Mouse (Mus musculus): Measurements from ENCODE around the gene Myo18a. TPM values are rescaled to one million over a fixed set of nuclear protein-coding genes. Genes with fewer than 3 reads are reported as not detected.

Gene Myo18a
- total RNA-seq, 1 experiment = 33.3 TPM

DNA sequence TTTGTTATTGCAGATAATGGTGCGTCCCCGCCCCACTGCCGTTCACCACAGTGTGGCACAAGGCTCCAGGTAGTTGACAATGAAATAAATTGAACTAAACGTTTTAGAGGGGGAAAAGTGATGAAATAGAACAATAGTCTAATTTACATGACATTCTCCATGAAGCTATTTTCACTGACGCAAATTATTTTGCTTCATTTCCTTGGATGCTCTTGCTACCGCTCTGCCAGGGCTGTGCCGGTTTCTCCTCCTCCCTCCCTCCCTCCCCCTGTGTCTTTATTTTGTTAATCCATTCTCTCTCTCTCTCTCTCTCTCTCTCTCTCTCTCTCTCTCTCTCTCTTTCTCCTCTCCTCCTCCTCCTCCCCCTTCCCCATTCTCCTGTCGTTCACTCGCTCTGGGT, 95.5 kb downstream of the Myo18a start:
- peaks cover 4% of the 10 kb centered on the region; the same call in 1 of the 2 replicates for H3K36me3 ChIP-seq (ENCODE audit: control insufficient read depth, insufficient read depth, low read length, poor library complexity, severe bottlenecking)
- peaks cover 7 to 22% of the 10 kb centered on the region in 2 experiments; a peak in 2 of 4 replicates for H3K4me1 ChIP-seq (ENCODE audit: control insufficient read depth in 2 of 2, insufficient read depth in 2 of 2, low read length in 2 of 2, poor library complexity in 1 of 2)

DNA sequence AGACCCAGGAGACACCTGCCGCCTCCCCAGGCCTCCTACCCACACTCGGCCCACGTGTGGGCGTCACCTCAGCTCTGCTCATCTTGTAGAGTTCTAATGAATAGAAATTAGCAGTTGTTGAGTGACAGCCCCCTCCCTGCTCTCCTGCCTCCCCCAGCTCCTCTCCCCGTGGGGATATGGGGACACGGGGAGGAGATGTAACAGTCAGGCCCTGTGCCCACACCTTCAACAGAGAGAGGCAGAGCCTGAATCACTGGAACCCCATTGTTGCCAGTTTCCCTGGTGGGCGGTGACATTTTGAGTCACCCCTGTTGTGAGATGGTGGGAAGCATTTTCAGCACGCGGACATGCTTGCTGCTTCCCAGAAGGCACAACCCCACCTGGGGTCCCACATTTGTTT, 97.9 kb downstream of the Myo18a start:
- Histone ChIP-seq H3K4me1 (ENCODE audit: control insufficient read depth in 2 of 2, insufficient read depth in 2 of 2, low read length in 2 of 2, poor library complexity in 1 of 2) (peaks cover 9 to 31% of the 10 kb centered on the region in 2 experiments; a peak in 2 of 4 replicates), H3K4me3 (ENCODE audit: insufficient read depth in 1 of 2, low read depth in 1 of 2, low read length in 2 of 2, poor library complexity in 1 of 2, severe bottlenecking in 1 of 2) (no peak overlapping the region), H3K36me3 (ENCODE audit: control insufficient read depth, insufficient read depth, low read length, poor library complexity, severe bottlenecking) (peaks cover 4% of the 10 kb centered on the region; the same call in 1 of the 2 replicates), H3K27ac (ENCODE audit: insufficient read depth, low read depth, low read length, poor library complexity, severe bottlenecking) (no peak overlapping the region), H3K9ac (ENCODE audit: insufficient read depth, low read depth, low read length, poor library complexity, severe bottlenecking) (no peak overlapping the region), H3K9me3 (ENCODE audit: control insufficient read depth, insufficient read depth, low read depth, low read length) (no peaks in the 10 kb centered on the region)
- in situ Hi-C loops (cut with MboI; ENCODE audit: low sequenced_read_pairs in 2 of 2, unreplicated experiment in 2 of 2) = no loop called here
- TF ChIP-seq ZC3H11A (IDR thresholded peaks at IDR 0.05; ENCODE audit: borderline replicate concordance, low read depth, low read length) (no peak), ZNF384 (IDR thresholded peaks at IDR 0.05; ENCODE audit: low read depth, low read length) (no peak), CHD2 (IDR thresholded peaks at IDR 0.05; ENCODE audit: low read depth, low read length) (no peak), MAFK (IDR thresholded peaks at IDR 0.05; ENCODE audit: insufficient read depth, low read depth, low read length) (no peak), HCFC1 (IDR thresholded peaks at IDR 0.05; ENCODE audit: borderline replicate concordance, insufficient read depth, low read length) (no peak)
- no peak for DNase-seq (ENCODE audit: low read depth, low spot score)

More for the DNA sequence above, 95.5 kb downstream of the Myo18a start:
- H3K9ac ChIP-seq (ENCODE audit: insufficient read depth, low read depth, low read length, poor library complexity, severe bottlenecking) = no peak overlapping the region
- no peaks in the 10 kb centered on the region for H3K9me3 ChIP-seq (ENCODE audit: control insufficient read depth, insufficient read depth, low read depth, low read length)
- TF ChIP-seq ZC3H11A (IDR thresholded peaks at IDR 0.05; ENCODE audit: borderline replicate concordance, low read depth, low read length) = no peak
- in situ Hi-C loops (cut with MboI; ENCODE audit: low sequenced_read_pairs in 2 of 2, unreplicated experiment in 2 of 2) = no loop called here
- DNase-seq (ENCODE audit: low read depth, low spot score) = no peak
- no peak overlapping the region for H3K4me3 ChIP-seq (ENCODE audit: insufficient read depth in 1 of 2, low read depth in 1 of 2, low read length in 2 of 2, poor library complexity in 1 of 2, severe bottlenecking in 1 of 2)
- no peak overlapping the region for H3K27ac ChIP-seq (ENCODE audit: insufficient read depth, low read depth, low read length, poor library complexity, severe bottlenecking)

DNA sequence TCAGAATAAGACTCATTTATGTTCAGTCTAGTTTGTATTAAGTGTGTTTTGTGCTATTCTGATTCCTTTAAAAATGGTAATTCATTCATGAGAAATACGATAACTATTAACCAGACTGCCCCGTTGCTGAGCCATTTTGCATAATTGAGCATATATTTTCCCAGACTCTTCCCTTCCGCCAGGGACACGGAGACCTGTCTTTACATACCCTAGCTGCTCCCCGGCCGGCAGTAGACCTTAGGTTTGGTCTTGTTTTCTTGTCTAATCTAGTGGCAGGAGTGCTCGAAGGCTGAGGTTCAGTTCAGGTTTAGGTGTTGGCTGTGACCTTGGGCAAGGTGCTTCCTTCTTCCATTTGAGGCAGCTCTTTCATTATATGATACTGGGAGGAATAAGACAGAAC, 99.8 kb downstream of the Myo18a start:
- no peaks in the 10 kb centered on the region for H3K9me3 ChIP-seq (ENCODE audit: control insufficient read depth, insufficient read depth, low read depth, low read length)
- DNase-seq (ENCODE audit: low read depth, low spot score) = no peak
- no peak overlapping the region for H3K4me3 ChIP-seq (ENCODE audit: insufficient read depth in 1 of 2, low read depth in 1 of 2, low read length in 2 of 2, poor library complexity in 1 of 2, severe bottlenecking in 1 of 2)
- peaks cover 4% of the 10 kb centered on the region; the same call in 1 of the 2 replicates for H3K36me3 ChIP-seq (ENCODE audit: control insufficient read depth, insufficient read depth, low read length, poor library complexity, severe bottlenecking)
- no peak overlapping the region for H3K27ac ChIP-seq (ENCODE audit: insufficient read depth, low read depth, low read length, poor library complexity, severe bottlenecking)
- peaks cover 9 to 38% of the 10 kb centered on the region in 2 experiments; a peak in 2 of 4 replicates for H3K4me1 ChIP-seq (ENCODE audit: control insufficient read depth in 2 of 2, insufficient read depth in 2 of 2, low read length in 2 of 2, poor library complexity in 1 of 2)
- TF ChIP-seq ZC3H11A (IDR thresholded peaks at IDR 0.05; ENCODE audit: borderline replicate concordance, low read depth, low read length) (no peak), MAFK (IDR thresholded peaks at IDR 0.05; ENCODE audit: insufficient read depth, low read depth, low read length) (no peak)
- H3K9ac ChIP-seq (ENCODE audit: insufficient read depth, low read depth, low read length, poor library complexity, severe bottlenecking) = no peak overlapping the region
- in situ Hi-C loops (cut with MboI; ENCODE audit: low sequenced_read_pairs in 2 of 2, unreplicated experiment in 2 of 2) = no loop called here

DNA sequence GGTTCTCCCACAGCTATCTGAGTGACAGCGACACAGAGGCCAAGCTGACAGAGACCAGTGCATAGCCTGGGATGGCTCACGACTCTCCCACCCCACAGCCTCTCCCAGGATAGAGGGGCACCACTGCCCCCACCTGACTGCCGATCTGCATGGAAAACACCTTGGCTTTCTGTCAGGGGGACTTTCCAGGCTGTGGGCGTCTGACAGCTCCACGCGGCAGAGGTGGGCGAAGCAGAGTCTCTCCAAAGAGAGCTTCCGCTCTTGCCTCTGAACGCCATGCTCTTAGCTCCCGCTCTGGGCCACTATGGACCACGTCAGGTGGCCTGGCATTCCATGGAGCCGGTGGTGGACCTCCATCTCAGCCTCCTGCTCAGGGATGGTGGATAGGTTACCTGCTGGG, 101.7 kb downstream of the Myo18a start:
- no peak overlapping the region for H3K27ac ChIP-seq (ENCODE audit: insufficient read depth, low read depth, low read length, poor library complexity, severe bottlenecking)
- H3K9ac ChIP-seq (ENCODE audit: insufficient read depth, low read depth, low read length, poor library complexity, severe bottlenecking) = no peak overlapping the region
- H3K4me1 ChIP-seq (ENCODE audit: control insufficient read depth in 2 of 2, insufficient read depth in 2 of 2, low read length in 2 of 2, poor library complexity in 1 of 2) = peaks cover 6 to 31% of the 10 kb centered on the region in 2 experiments; a peak in 2 of 4 replicates

DNA sequence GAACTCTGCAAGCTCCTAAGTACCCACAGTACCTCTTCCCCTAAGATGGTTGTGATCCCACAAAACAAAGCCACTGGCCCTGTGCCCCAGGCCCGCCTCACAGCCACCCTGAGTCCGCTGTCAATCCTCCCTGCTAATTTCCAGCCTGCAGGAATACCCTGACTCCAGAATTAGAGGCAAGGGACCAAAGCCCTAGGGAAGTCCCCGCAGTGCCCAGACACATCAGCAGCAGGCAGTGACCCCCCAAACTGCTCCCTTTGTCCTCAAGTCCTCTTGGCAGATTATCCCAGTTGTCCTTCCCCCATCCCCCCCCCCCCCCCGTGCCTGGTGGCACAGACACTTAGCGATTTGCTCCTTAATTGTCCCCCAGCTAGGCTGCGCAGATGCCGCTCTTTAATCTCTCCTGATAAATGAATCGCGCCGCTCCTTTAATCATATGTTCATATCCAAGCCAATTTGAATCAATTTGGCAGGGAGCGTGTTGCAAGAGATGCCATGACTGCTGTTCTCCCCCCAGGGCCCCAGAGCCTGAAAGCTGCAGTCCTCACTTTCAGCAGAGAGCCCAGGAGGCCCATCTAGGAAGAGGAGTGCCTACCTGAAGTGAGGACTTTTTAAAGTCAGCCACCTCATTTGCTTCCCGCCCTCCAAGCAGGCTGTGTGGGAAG, 104.5 kb downstream of the Myo18a start:
- no peak overlapping the region for H3K27ac ChIP-seq (ENCODE audit: insufficient read depth, low read depth, low read length, poor library complexity, severe bottlenecking)

More for the DNA sequence above, 101.7 kb downstream of the Myo18a start:
- H3K36me3 ChIP-seq (ENCODE audit: control insufficient read depth, insufficient read depth, low read length, poor library complexity, severe bottlenecking) = peaks cover 4% of the 10 kb centered on the region; the same call in 1 of the 2 replicates
- in situ Hi-C loops (cut with MboI; ENCODE audit: low sequenced_read_pairs in 2 of 2, unreplicated experiment in 2 of 2) = no loop called here
- no peak overlapping the region for H3K4me3 ChIP-seq (ENCODE audit: insufficient read depth in 1 of 2, low read depth in 1 of 2, low read length in 2 of 2, poor library complexity in 1 of 2, severe bottlenecking in 1 of 2)
- H3K9me3 ChIP-seq (ENCODE audit: control insufficient read depth, insufficient read depth, low read depth, low read length) = no peaks in the 10 kb centered on the region
- TF ChIP-seq CHD2 (IDR thresholded peaks at IDR 0.05; ENCODE audit: low read depth, low read length) (no peak), MAFK (IDR thresholded peaks at IDR 0.05; ENCODE audit: insufficient read depth, low read depth, low read length) (no peak), ZC3H11A (IDR thresholded peaks at IDR 0.05; ENCODE audit: borderline replicate concordance, low read depth, low read length) (no peak), HCFC1 (IDR thresholded peaks at IDR 0.05; ENCODE audit: borderline replicate concordance, insufficient read depth, low read length) (no peak), ZNF384 (IDR thresholded peaks at IDR 0.05; ENCODE audit: low read depth, low read length) (no peak)
- no peak for DNase-seq (ENCODE audit: low read depth, low spot score)

More for the DNA sequence above, 104.5 kb downstream of the Myo18a start:
- H3K4me3 ChIP-seq (ENCODE audit: insufficient read depth in 1 of 2, low read depth in 1 of 2, low read length in 2 of 2, poor library complexity in 1 of 2, severe bottlenecking in 1 of 2) = no peak overlapping the region
- in situ Hi-C loops (cut with MboI; ENCODE audit: low sequenced_read_pairs in 2 of 2, unreplicated experiment in 2 of 2) = no loop called here
- peaks cover 4% of the 10 kb centered on the region; the same call in 1 of the 2 replicates for H3K36me3 ChIP-seq (ENCODE audit: control insufficient read depth, insufficient read depth, low read length, poor library complexity, severe bottlenecking)
- TF ChIP-seq ZC3H11A (IDR thresholded peaks at IDR 0.05; ENCODE audit: borderline replicate concordance, low read depth, low read length) (no peak), ZNF384 (IDR thresholded peaks at IDR 0.05; ENCODE audit: low read depth, low read length) (no peak), CHD2 (IDR thresholded peaks at IDR 0.05; ENCODE audit: low read depth, low read length) (no peak), HCFC1 (IDR thresholded peaks at IDR 0.05; ENCODE audit: borderline replicate concordance, insufficient read depth, low read length) (no peak), MAFK (IDR thresholded peaks at IDR 0.05; ENCODE audit: insufficient read depth, low read depth, low read length) (no peak)
- H3K9ac ChIP-seq (ENCODE audit: insufficient read depth, low read depth, low read length, poor library complexity, severe bottlenecking) = no peak overlapping the region
- no peaks in the 10 kb centered on the region for H3K9me3 ChIP-seq (ENCODE audit: control insufficient read depth, insufficient read depth, low read depth, low read length)
- no peak for DNase-seq (ENCODE audit: low read depth, low spot score)
- peaks cover 5 to 25% of the 10 kb centered on the region in 2 experiments; a peak in 3 of 4 replicates for H3K4me1 ChIP-seq (ENCODE audit: control insufficient read depth in 2 of 2, insufficient read depth in 2 of 2, low read length in 2 of 2, poor library complexity in 1 of 2)

Data from ES-E14 (cell line).